Mouse (Mus musculus) heart, embryonic 11.5 days (tissue): ENCODE measurements around the gene Ptrh2. TPM values are rescaled to one million over a fixed set of nuclear protein-coding genes. Genes with fewer than 3 reads are reported as not detected.

Experiments used
- ATAC-seq: fragments of 200-750 bp; cut with Nextera tagmentation; replicated peaks from 2 replicates; pipeline ENCODE4 v1.8.0; 2017; ENCODE audit warnings: moderate library complexity; ENCODE audit not compliant: insufficient number of reproducible peaks, low FRiP score, low TSS enrichment
- H3K27ac ChIP-seq: fragments of 300-500 bp; sonication (generic); 2 replicates; pipeline ENCODE4 v1.5.1; 2014; ENCODE audit warnings: mild to moderate bottlenecking, low read depth, low read length
- H3K27me3 ChIP-seq: fragments of 300-500 bp; sonication (generic); 2 replicates; pipeline ENCODE4 v1.6.1; 2014; ENCODE audit warnings: mild to moderate bottlenecking, low read length, mixed read lengths; ENCODE audit not compliant: control insufficient read depth, insufficient read depth
- H3K36me3 ChIP-seq: fragments of 300-500 bp; sonication (generic); 2 replicates; pipeline ENCODE4 v1.6.1; 2014; ENCODE audit warnings: mild to moderate bottlenecking, low read length, moderate library complexity, mixed read lengths; ENCODE audit not compliant: control insufficient read depth, insufficient read depth
- H3K4me1 ChIP-seq: fragments of 300-500 bp; sonication (generic); 2 replicates; pipeline ENCODE4 v1.6.1; 2014; ENCODE audit warnings: low read length; ENCODE audit not compliant: control insufficient read depth, insufficient read depth
- H3K4me2 ChIP-seq: fragments of 300-500 bp; sonication (generic); 2 replicates; pipeline ENCODE4 v1.6.1; 2014; ENCODE audit warnings: mild to moderate bottlenecking, moderate library complexity
- H3K4me3 ChIP-seq: fragments of 300-500 bp; sonication (generic); 2 replicates; pipeline ENCODE4 v1.5.1; 2014; ENCODE audit warnings: low read depth, low read length
- H3K9ac ChIP-seq: fragments of 300-500 bp; sonication (generic); 2 replicates; pipeline ENCODE4 v1.6.1; 2014; ENCODE audit warnings: mild to moderate bottlenecking, low read depth, low read length, moderate library complexity
- H3K9me3 ChIP-seq: fragments of 300-500 bp; sonication (generic); replicated peaks from 2 replicates; pipeline ENCODE4 v1.6.1; 2016; ENCODE audit warnings: low read length; ENCODE audit not compliant: control insufficient read depth
- WGBS: fragments of 180-500 bp; shearing (Covaris S2); extraction: QIAGEN DNeasy Blood & Tissue Kit; methylation state at CpG from one replicate; pipeline ENCODE4 v1.1.7; 2014; ENCODE audit not compliant: insufficient replicate concordance; 5-methylcytosine and 5-hydroxymethylcytosine counted together
- polyA plus RNA-seq: library from polyadenylated mRNA; unstranded; fragments of >200 nt; fragmentation: Nextera tagmentation; extraction: Ambion mirVana; gene quantifications from 2 replicates; pipeline ENCODE4 v1.2.1, GENCODE M21; 2014

Gene Ptrh2
- polyA plus RNA-seq, 1 experiment from 2014 or later, result 22.7 TPM

- Histone ChIP-seq H3K9ac (no peak overlapping the region), H3K4me1 (peaks cover 7% of the 10 kb centered on the region; the same call in 1 of the 2 replicates), H3K9me3 (no peaks in the 10 kb centered on the region), H3K4me3 (no peak overlapping the region), H3K36me3 (no peaks in the 10 kb centered on the region), H3K27me3 (no peaks in the 10 kb centered on the region), H3K4me2 (no peak overlapping the region), H3K27ac (no peak overlapping the region)
- WGBS, result 82% methylated on average over 1 of the region's 1 CpGs
- ATAC-seq, result no peak
Measured at GRCm38 (mm10) chr11:86649542-86649941, 34.2 kb upstream of the Ptrh2 start.

- Histone ChIP-seq H3K4me2 (no peak overlapping the region), H3K4me3 (no peak overlapping the region), H3K9ac (no peak overlapping the region), H3K27me3 (no peaks in the 10 kb centered on the region), H3K27ac (no peak overlapping the region), H3K9me3 (no peaks in the 10 kb centered on the region), H3K36me3 (no peaks in the 10 kb centered on the region), H3K4me1 (peaks cover 7% of the 10 kb centered on the region; the same call in 1 of the 2 replicates)
- 54% methylated on average over 6 of the region's 6 CpGs for WGBS
- no peak for ATAC-seq
Measured at GRCm38 (mm10) chr11:86650676-86651075, 33.1 kb upstream of the Ptrh2 start.

- no peaks in the 10 kb centered on the region for H3K27me3 ChIP-seq
- no peak overlapping the region for H3K4me3 ChIP-seq
- H3K36me3 ChIP-seq, result no peaks in the 10 kb centered on the region
- H3K9me3 ChIP-seq, result no peaks in the 10 kb centered on the region
- WGBS, result 77% methylated on average over 4 of the region's 4 CpGs
- H3K4me1 ChIP-seq, result peaks cover 7% of the 10 kb centered on the region
- no peak overlapping the region for H3K4me2 ChIP-seq
- no peak overlapping the region for H3K27ac ChIP-seq
- no peak for ATAC-seq
- no peak overlapping the region for H3K9ac ChIP-seq
Measured at GRCm38 (mm10) chr11:86652578-86652979, 31.2 kb upstream of the Ptrh2 start.

- H3K4me1 ChIP-seq, result peaks cover 7% of the 10 kb centered on the region
- no peak overlapping the region for H3K4me3 ChIP-seq
- no peaks in the 10 kb centered on the region for H3K36me3 ChIP-seq
- H3K4me2 ChIP-seq, result no peak overlapping the region
- H3K9me3 ChIP-seq, result no peaks in the 10 kb centered on the region
- no peaks in the 10 kb centered on the region for H3K27me3 ChIP-seq
- no peak overlapping the region for H3K9ac ChIP-seq
- 24% methylated on average over 3 of the region's 3 CpGs for WGBS
- H3K27ac ChIP-seq, result no peak overlapping the region
- no peak for ATAC-seq
Measured at GRCm38 (mm10) chr11:86653446-86653845, 30.3 kb upstream of the Ptrh2 start.

- H3K27ac ChIP-seq, result no peak overlapping the region
- no peaks in the 10 kb centered on the region for H3K9me3 ChIP-seq
- WGBS, result 77% methylated on average over 4 of the region's 4 CpGs
- no peak overlapping the region for H3K4me3 ChIP-seq
- ATAC-seq, result no peak
- no peak overlapping the region for H3K4me2 ChIP-seq
- no peaks in the 10 kb centered on the region for H3K36me3 ChIP-seq
- no peaks in the 10 kb centered on the region for H3K27me3 ChIP-seq
- peaks cover 7% of the 10 kb centered on the region for H3K4me1 ChIP-seq
- H3K9ac ChIP-seq, result no peak overlapping the region
Measured at GRCm38 (mm10) chr11:86654096-86654495, 29.7 kb upstream of the Ptrh2 start.

- Histone ChIP-seq H3K27ac (no peak overlapping the region), H3K4me3 (no peak overlapping the region), H3K36me3 (no peaks in the 10 kb centered on the region), H3K9me3 (no peaks in the 10 kb centered on the region), H3K9ac (no peak overlapping the region), H3K27me3 (no peaks in the 10 kb centered on the region), H3K4me1 (peaks cover 6% of the 10 kb centered on the region), H3K4me2 (no peak overlapping the region)
- 44% methylated on average over 1 of the region's 1 CpGs for WGBS
- ATAC-seq, result no peak
Measured at GRCm38 (mm10) chr11:86655671-86656070, 28.1 kb upstream of the Ptrh2 start.

- Histone ChIP-seq H3K36me3 (no peaks in the 10 kb centered on the region), H3K9me3 (no peaks in the 10 kb centered on the region), H3K27me3 (no peaks in the 10 kb centered on the region), H3K9ac (no peak overlapping the region), H3K4me1 (peaks cover 4% of the 10 kb centered on the region), H3K27ac (peak overlapping the region; percentile 54), H3K4me2 (0 out of 2 replicates have a peak overlapping the region, but pooled peaks have one; percentile 8), H3K4me3 (no peak overlapping the region)
- ATAC-seq, result no peak
- 42% methylated on average over 4 of the region's 4 CpGs for WGBS
Measured at GRCm38 (mm10) chr11:86656849-86657567, 26.8 kb upstream of the Ptrh2 start.

GRCm38 (mm10) chr11:86657863-86658262 is 25.9 kb upstream of the Ptrh2 start:
- Histone ChIP-seq H3K36me3 (peaks cover 4% of the 10 kb centered on the region; the same call in 1 of the 2 replicates), H3K27me3 (no peaks in the 10 kb centered on the region), H3K27ac (no peak overlapping the region), H3K4me1 (peaks cover 4% of the 10 kb centered on the region), H3K4me2 (no peak overlapping the region), H3K9me3 (no peaks in the 10 kb centered on the region), H3K4me3 (no peak overlapping the region), H3K9ac (no peak overlapping the region)
- ATAC-seq, result no peak
